Mouse (Mus musculus) liver, embryonic 14.5 days (tissue): ENCODE measurements around the gene Gdap1l1.
"Not testable (repeated sequence)": the region's sequence is repeated elsewhere in the genome, so short reads cannot be mapped to it uniquely, and the experiment has no call there.

Experiments used
- CTCF ChIP-seq: IDR thresholded peaks from 2 replicates; pipeline ENCODE4 v1.5.1; 2016; ENCODE audit warnings: antibody characterized with exemption, low read depth, control low read depth
- EP300 ChIP-seq: IDR thresholded peaks from 2 replicates; pipeline ENCODE4 v1.6.1; 2016; ENCODE audit warnings: antibody characterized with exemption, low read depth

DNA sequence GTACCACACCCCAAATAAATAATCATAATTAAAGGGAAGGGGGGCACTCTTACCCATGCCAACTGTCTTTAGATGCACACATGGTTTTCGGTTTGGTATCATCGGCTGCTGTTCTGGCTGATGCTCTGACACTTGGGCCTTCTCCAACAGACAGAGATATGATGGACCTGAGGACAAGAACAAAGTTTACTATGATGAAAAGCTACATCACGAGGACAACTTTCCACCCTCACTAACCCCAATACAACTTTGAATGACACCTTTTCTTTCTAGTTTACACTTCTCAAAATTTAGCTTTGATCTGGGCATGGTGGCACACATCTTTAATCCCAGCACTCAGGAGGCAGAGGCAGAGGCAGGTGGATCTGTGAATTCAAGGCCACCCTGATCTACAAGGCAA is 26.9 kb upstream of the Gdap1l1 start:
- not testable (repeated sequence) for TF ChIP-seq CTCF, EP300
